Mouse (Mus musculus): Measurements from ENCODE around the gene Adgrg3. TPM values are rescaled to one million over a fixed set of nuclear protein-coding genes. Genes with fewer than 3 reads are reported as not detected.

Gene Adgrg3
- polyA plus RNA-seq, 1 experiment from 2014 or later = 1.1 TPM

DNA sequence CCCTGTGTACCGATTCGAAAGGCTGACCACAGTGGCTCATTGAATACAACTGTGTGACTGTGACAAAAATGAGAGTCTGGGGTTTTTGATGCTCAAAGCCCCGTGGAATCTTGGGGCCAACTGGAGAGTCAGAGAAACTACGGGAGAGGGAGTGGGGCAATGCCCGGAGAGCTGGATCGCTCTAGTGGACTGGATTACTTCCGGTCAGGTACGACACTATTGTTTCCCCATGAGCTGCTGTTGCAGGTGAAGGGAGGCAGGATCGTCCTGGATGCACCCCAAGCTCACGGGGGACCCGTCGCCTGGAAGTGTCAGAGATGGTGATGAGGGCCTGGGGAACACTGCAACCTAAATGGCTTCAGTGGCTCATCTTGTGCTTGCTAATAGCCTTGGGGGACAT lies 21.5 kb upstream of the Adgrg3 start:
- no peaks in the 10 kb centered on the region for H3K9me3 ChIP-seq (ENCODE audit: control insufficient read depth, low read length)
- WGBS = 19% methylated on average over 12 of the region's 12 CpGs
- peak overlapping the region; percentile 92 for H3K27ac ChIP-seq (ENCODE audit: low read depth, low read length)
- H3K27me3 ChIP-seq (ENCODE audit: control insufficient read depth, insufficient read depth, low read length) = no peaks in the 10 kb centered on the region
- H3K4me2 ChIP-seq (ENCODE audit: low read depth, low read length) = peak overlapping the region; percentile 81
- peak overlapping the region; percentile 39 for H3K4me3 ChIP-seq (ENCODE audit: low read depth, low read length)
- H3K36me3 ChIP-seq (ENCODE audit: control insufficient read depth, insufficient read depth, low read length) = no peaks in the 10 kb centered on the region
- H3K4me1 ChIP-seq (ENCODE audit: control insufficient read depth, insufficient read depth, low read length) = peaks cover 73% of the 10 kb centered on the region
- ATAC-seq (ENCODE audit: low read depth) = no peak
- H3K9ac ChIP-seq (replicated peaks; ENCODE audit: low read depth, low read length) = peak overlapping the region; percentile 82

DNA sequence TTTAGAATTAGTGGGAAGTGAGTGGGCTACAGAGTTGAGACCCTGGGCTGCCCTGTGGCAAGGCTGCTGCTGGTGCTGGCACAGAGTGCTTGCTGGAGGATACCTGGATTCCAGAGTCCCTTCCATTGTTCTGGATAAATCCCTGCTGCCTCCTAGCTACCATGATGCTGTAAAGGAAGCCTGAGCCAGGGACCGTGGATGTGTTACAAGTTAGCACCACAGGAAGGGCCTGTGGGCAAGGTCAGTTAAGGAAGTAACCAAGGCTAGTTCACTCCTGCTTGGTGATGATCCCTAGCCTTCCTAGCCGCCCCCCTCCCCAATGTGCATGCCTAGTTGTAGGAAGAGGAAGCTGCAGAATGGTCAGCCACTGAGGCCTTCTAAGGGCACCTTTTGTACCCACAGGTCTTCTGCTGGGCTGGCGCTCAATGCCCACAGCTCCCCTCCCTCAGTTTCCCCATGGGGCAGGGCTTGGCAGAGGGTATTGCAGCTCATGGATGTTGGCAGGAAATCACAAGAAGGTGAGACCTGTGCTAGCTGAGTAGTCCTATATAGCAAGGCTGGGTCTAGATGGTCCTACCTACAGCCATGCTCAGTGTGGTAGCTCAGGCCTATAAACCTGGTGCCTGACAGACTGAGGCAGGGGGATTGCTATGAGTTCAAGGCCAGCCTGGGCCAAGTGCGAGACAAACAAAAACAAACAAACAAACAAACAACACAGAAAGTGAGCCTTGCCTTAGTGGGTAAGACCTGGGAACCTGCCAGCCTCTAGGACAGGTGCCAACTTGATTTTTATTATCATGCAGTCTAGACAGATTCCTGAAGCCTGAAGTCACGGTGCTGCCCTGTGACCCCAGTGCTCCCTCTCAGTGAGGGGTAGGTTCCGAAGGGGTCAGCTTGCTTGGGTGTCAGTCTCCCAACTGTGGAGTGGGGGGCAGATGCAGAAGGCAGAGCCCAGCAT lies 20.3 kb upstream of the Adgrg3 start:
- peak overlapping the region; percentile 82 for H3K9ac ChIP-seq (replicated peaks; ENCODE audit: low read depth, low read length)
- no peak for ATAC-seq (ENCODE audit: low read depth)
- no peaks in the 10 kb centered on the region for H3K9me3 ChIP-seq (ENCODE audit: control insufficient read depth, low read length)
- H3K4me2 ChIP-seq (ENCODE audit: low read depth, low read length) = peak overlapping the region; percentile 81
- peak overlapping the region; percentile 39 for H3K4me3 ChIP-seq (ENCODE audit: low read depth, low read length)
- H3K27me3 ChIP-seq (ENCODE audit: control insufficient read depth, insufficient read depth, low read length) = no peaks in the 10 kb centered on the region
- 38% methylated on average over 6 of the region's 6 CpGs for WGBS
- H3K4me1 ChIP-seq (ENCODE audit: control insufficient read depth, insufficient read depth, low read length) = peaks cover 75% of the 10 kb centered on the region
- no peaks in the 10 kb centered on the region for H3K36me3 ChIP-seq (ENCODE audit: control insufficient read depth, insufficient read depth, low read length)
- H3K27ac ChIP-seq (ENCODE audit: low read depth, low read length) = peak overlapping the region; percentile 92

DNA sequence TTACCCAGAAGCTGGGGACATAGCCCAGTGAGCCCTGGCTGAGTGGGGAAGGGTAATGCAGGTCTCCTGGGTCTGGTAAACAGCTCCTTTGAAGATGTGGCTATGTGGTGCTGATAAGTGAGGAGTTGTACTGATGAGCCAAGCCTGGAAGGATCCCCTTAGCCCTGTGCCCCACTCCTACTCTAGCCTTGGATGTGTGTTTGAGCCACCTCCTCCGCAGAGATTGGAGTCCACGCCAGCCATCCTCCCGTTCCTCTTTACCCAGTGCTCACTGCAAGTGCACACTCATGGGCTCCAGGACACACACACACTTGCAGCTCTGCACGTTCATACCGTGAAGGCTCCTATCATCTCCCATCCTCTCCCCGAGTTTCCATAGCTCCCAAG lies 19.6 kb upstream of the Adgrg3 start:
- 42% methylated on average over 6 of the region's 6 CpGs for WGBS
- peak overlapping the region; percentile 81 for H3K4me2 ChIP-seq (ENCODE audit: low read depth, low read length)
- peaks cover 71% of the 10 kb centered on the region for H3K4me1 ChIP-seq (ENCODE audit: control insufficient read depth, insufficient read depth, low read length)
- ATAC-seq (ENCODE audit: low read depth) = no peak
- no peaks in the 10 kb centered on the region for H3K27me3 ChIP-seq (ENCODE audit: control insufficient read depth, insufficient read depth, low read length)
- H3K27ac ChIP-seq (ENCODE audit: low read depth, low read length) = peak overlapping the region; percentile 92
- H3K9ac ChIP-seq (replicated peaks; ENCODE audit: low read depth, low read length) = peak overlapping the region; percentile 82
- no peaks in the 10 kb centered on the region for H3K9me3 ChIP-seq (ENCODE audit: control insufficient read depth, low read length)
- H3K36me3 ChIP-seq (ENCODE audit: control insufficient read depth, insufficient read depth, low read length) = no peaks in the 10 kb centered on the region
- peak overlapping the region; percentile 39 for H3K4me3 ChIP-seq (ENCODE audit: low read depth, low read length)

DNA sequence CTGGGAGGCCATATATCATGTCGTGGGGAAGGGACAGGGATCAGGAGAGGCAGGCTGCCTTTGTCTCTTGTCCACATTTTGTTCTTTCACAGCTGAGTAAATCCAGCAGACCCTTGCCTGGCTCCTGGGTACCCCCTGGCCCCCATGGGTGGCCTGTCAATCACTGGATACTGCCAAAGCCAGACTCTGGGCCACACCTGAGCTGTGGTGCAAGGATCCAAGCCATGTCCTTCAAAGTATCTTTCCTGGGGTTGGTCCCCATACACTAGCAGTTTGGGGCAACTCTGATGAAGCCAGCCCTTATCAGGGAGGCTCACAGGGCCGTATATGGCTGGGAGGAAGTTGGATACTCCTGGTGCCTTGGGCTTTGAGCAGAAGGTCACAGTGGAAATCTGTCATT lies 19.1 kb upstream of the Adgrg3 start:
- Histone ChIP-seq H3K27ac (ENCODE audit: low read depth, low read length) (peak overlapping the region; percentile 92), H3K9me3 (ENCODE audit: control insufficient read depth, low read length) (no peaks in the 10 kb centered on the region), H3K4me2 (ENCODE audit: low read depth, low read length) (peak overlapping the region; percentile 81), H3K36me3 (ENCODE audit: control insufficient read depth, insufficient read depth, low read length) (peaks cover 5% of the 10 kb centered on the region), H3K4me3 (ENCODE audit: low read depth, low read length) (peak overlapping the region; percentile 39), H3K4me1 (ENCODE audit: control insufficient read depth, insufficient read depth, low read length) (peaks cover 66% of the 10 kb centered on the region), H3K27me3 (ENCODE audit: control insufficient read depth, insufficient read depth, low read length) (no peaks in the 10 kb centered on the region), H3K9ac (replicated peaks; ENCODE audit: low read depth, low read length) (peak overlapping the region; percentile 82)
- ATAC-seq (ENCODE audit: low read depth) = no peak
- WGBS = 21% methylated on average over 2 of the region's 2 CpGs

DNA sequence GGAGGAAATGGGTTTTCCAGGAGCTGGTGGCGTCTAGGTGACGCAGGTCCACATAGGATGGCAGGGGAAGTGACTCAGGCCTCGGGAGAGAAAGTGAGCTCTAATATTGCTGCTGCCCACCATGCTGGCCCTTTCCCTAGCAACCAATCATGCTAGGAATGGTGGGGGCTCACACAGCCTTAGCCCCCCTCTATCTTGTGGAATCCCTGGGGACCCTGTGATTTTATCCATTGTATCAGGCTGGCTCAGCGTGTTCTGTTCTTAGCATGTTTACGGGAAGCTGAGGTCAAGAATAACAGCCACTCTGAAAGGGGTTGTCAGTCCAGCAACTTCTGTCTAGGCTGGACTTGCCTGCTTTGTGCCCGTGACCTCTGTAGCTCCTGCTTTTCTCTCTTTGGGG lies 18.5 kb upstream of the Adgrg3 start:
- no peak for ATAC-seq (ENCODE audit: low read depth)
- Histone ChIP-seq H3K27ac (ENCODE audit: low read depth, low read length) (peak overlapping the region; percentile 92), H3K4me2 (ENCODE audit: low read depth, low read length) (peak overlapping the region; percentile 81), H3K9ac (replicated peaks; ENCODE audit: low read depth, low read length) (peak overlapping the region; percentile 82; the same call in 1 of the 2 replicates), H3K27me3 (ENCODE audit: control insufficient read depth, insufficient read depth, low read length) (no peaks in the 10 kb centered on the region), H3K4me3 (ENCODE audit: low read depth, low read length) (peak overlapping the region; percentile 39), H3K4me1 (ENCODE audit: control insufficient read depth, insufficient read depth, low read length) (peaks cover 61% of the 10 kb centered on the region), H3K9me3 (ENCODE audit: control insufficient read depth, low read length) (no peaks in the 10 kb centered on the region), H3K36me3 (ENCODE audit: control insufficient read depth, insufficient read depth, low read length) (peaks cover 10% of the 10 kb centered on the region)
- WGBS = 36% methylated on average over 6 of the region's 6 CpGs

DNA sequence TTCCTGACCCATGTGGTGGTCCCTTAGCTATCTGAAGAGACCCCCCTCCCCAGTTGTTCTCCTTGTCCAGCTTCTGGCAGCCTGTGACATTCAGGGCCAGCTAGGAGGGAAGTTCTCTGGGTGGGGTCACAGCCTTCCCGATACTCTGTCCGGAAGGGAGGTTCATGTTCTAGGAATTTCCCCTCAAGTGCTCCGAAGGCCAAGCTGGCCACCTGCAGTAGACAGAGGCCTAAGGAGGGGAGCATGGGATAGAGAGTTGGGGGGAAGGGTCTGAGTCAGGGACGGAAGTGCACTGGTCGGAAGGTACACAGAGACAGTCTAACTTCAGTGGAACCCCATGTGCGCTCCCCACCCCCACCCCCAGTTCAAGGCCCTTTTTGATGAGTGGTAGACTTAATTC lies 17.5 kb upstream of the Adgrg3 start:
- H3K4me3 ChIP-seq (ENCODE audit: low read depth, low read length) = no peak overlapping the region
- no peaks in the 10 kb centered on the region for H3K27me3 ChIP-seq (ENCODE audit: control insufficient read depth, insufficient read depth, low read length)
- 34% methylated on average over 6 of the region's 6 CpGs for WGBS
- peak overlapping the region; percentile 92 for H3K27ac ChIP-seq (ENCODE audit: low read depth, low read length)
- peak overlapping the region; percentile 81 for H3K4me2 ChIP-seq (ENCODE audit: low read depth, low read length)
- H3K9ac ChIP-seq (replicated peaks; ENCODE audit: low read depth, low read length) = no peak overlapping the region; the same call in 1 of the 2 replicates
- ATAC-seq (ENCODE audit: low read depth) = no peak
- H3K4me1 ChIP-seq (ENCODE audit: control insufficient read depth, insufficient read depth, low read length) = peaks cover 54% of the 10 kb centered on the region
- H3K9me3 ChIP-seq (ENCODE audit: control insufficient read depth, low read length) = no peaks in the 10 kb centered on the region
- H3K36me3 ChIP-seq (ENCODE audit: control insufficient read depth, insufficient read depth, low read length) = peaks cover 19% of the 10 kb centered on the region

DNA sequence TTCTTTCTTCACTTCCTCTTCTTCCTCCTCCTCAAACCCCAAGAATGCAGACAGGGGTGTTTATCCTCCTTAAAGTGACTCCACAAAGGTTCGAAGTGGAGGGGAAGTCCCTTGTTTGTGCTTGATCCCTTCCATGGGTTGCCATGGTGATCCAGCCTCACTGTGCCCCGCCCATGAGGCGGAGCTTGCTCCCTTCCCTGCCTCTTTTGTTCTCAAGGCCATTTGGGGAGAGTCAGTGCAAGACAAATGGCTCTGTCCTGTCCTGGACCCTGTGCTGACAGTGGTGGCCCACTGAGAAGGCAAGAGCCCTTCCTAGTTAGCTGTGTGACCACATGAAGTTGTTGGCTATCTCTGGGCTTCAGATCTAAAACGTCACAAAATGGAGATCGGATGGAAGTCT lies 16.8 kb upstream of the Adgrg3 start:
- WGBS = 11% methylated on average over 5 of the region's 5 CpGs
- Histone ChIP-seq H3K27ac (ENCODE audit: low read depth, low read length) (peak overlapping the region; percentile 92), H3K9ac (replicated peaks; ENCODE audit: low read depth, low read length) (0 out of 2 replicates have a peak overlapping the region, but pooled peaks have one; percentile 17), H3K27me3 (ENCODE audit: control insufficient read depth, insufficient read depth, low read length) (no peaks in the 10 kb centered on the region), H3K9me3 (ENCODE audit: control insufficient read depth, low read length) (no peaks in the 10 kb centered on the region), H3K36me3 (ENCODE audit: control insufficient read depth, insufficient read depth, low read length) (peaks cover 24% of the 10 kb centered on the region), H3K4me3 (ENCODE audit: low read depth, low read length) (peak overlapping the region; percentile 9; the same call in 1 of the 2 replicates), H3K4me1 (ENCODE audit: control insufficient read depth, insufficient read depth, low read length) (peaks cover 54% of the 10 kb centered on the region), H3K4me2 (ENCODE audit: low read depth, low read length) (peak overlapping the region; percentile 81)
- peak; percentile 30; the same call in 1 of the 2 replicates for ATAC-seq (ENCODE audit: low read depth)

DNA sequence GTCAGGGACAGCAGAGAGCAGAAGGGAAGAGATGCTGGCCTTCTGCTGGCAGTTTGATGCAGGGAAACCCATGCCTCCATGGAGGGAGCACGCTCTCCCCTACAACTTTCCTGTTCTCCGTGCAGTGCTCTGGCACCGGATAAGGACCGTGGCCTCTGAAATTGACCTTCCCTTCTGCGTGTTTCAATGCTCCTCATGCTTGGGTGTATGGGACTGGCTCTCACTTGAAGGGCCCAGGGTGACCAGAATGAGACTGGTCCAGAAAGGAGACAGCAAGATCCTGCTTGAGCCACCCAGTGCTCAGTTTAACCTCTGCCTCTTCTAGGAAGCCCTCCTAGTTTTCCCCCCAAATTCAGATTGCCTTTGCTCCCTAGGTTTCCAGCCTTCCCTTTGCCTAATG lies 16.3 kb upstream of the Adgrg3 start:
- Histone ChIP-seq H3K36me3 (ENCODE audit: control insufficient read depth, insufficient read depth, low read length) (peaks cover 29% of the 10 kb centered on the region), H3K27ac (ENCODE audit: low read depth, low read length) (peak overlapping the region; percentile 92), H3K9ac (replicated peaks; ENCODE audit: low read depth, low read length) (0 out of 2 replicates have a peak overlapping the region, but pooled peaks have one; percentile 17), H3K4me2 (ENCODE audit: low read depth, low read length) (peak overlapping the region; percentile 81), H3K9me3 (ENCODE audit: control insufficient read depth, low read length) (no peaks in the 10 kb centered on the region), H3K4me3 (ENCODE audit: low read depth, low read length) (peak overlapping the region; percentile 9; the same call in 1 of the 2 replicates), H3K27me3 (ENCODE audit: control insufficient read depth, insufficient read depth, low read length) (no peaks in the 10 kb centered on the region), H3K4me1 (ENCODE audit: control insufficient read depth, insufficient read depth, low read length) (peaks cover 54% of the 10 kb centered on the region)
- 71% methylated on average over 5 of the region's 5 CpGs for WGBS
- ATAC-seq (ENCODE audit: low read depth) = 0 out of 2 replicates have a peak, but pooled peaks have one; percentile 0

DNA sequence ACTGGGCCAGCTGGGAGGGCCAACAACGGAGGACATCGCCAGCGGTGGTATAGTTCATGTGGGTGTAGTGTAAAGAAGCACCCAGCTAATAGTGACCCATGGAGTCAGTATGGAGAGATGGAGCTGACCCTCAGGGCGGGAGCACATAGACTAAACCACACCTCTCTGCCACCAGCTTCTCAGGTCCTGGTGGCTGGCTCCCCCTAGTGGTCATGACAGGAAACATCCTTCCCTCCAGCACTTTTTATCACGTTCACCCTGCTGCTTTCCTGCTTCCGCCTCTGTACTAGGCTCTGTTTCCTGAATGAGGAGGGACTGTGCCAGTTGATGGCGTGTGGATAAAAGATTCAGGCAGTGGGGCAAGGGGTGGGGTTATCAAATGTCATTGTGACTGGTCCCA lies 15.8 kb upstream of the Adgrg3 start:
- Histone ChIP-seq H3K36me3 (ENCODE audit: control insufficient read depth, insufficient read depth, low read length) (peaks cover 33% of the 10 kb centered on the region), H3K4me1 (ENCODE audit: control insufficient read depth, insufficient read depth, low read length) (peaks cover 54% of the 10 kb centered on the region), H3K27ac (ENCODE audit: low read depth, low read length) (peak overlapping the region; percentile 92), H3K4me2 (ENCODE audit: low read depth, low read length) (peak overlapping the region; percentile 81), H3K9ac (replicated peaks; ENCODE audit: low read depth, low read length) (no peak overlapping the region), H3K27me3 (ENCODE audit: control insufficient read depth, insufficient read depth, low read length) (no peaks in the 10 kb centered on the region), H3K9me3 (ENCODE audit: control insufficient read depth, low read length) (no peaks in the 10 kb centered on the region), H3K4me3 (ENCODE audit: low read depth, low read length) (no peak overlapping the region)
- 9% methylated on average over 7 of the region's 7 CpGs for WGBS
- ATAC-seq (ENCODE audit: low read depth) = peak; percentile 47
